Mouse (Mus musculus): ENCODE data around the gene Pfn4.
"Not testable (repeated sequence)": the region's sequence is repeated elsewhere in the genome, so short reads cannot be mapped to it uniquely, and the experiment has no call there.

Gene Pfn4

DNA sequence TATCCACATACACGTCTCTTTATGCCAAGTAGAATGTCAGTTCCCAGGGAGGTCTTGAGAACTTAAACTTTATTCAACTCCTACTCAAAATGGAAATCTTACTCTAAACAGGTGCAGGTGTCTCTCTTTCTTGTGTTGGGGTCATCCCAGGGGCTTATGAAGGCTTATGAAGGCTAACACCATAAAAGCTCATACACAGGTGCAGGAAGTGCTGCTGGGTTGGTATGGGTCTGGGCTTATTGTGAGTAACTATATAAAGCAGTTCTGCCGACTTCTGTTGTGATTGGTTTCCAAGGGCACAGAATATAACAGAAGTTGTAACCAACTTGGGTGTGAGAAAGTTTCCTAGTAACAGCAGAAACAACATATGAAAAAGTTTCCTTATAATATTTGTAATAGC, 15.6 kb downstream of the Pfn4 start:
- in situ Hi-C loops (cut with MboI, MseI) = no loop called here

- in situ Hi-C loops (cut with MboI, MseI) = not testable (repeated sequence)
Observed at GRCm38 (mm10) chr12:4788128-4788527, 19.3 kb downstream of the Pfn4 start.

DNA sequence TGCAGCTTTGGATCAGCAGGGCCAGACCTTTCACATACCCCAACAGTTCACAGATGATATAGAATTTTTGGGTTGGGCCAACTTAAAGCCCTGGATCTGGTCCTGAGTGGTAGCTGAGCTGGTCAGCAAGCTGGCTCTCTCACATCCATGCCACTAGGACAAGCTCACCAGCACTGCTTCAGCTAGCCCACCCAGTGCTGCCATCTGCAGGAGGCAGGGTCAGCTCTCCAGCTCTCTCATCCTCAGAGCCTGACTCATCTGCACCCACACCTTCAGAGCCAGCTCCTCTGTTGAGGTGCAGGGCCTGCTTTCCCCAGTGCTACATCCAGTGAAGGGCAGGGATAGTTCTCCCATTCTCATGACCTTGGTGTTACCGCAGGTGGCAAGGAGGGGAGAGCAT, 24.9 kb downstream of the Pfn4 start:
- in situ Hi-C loops (cut with MboI, MseI) = loop anchor here (10.0 kb wide), 1 partner anchor 331 kb away; no protein-coding TSS in a partner anchor

DNA sequence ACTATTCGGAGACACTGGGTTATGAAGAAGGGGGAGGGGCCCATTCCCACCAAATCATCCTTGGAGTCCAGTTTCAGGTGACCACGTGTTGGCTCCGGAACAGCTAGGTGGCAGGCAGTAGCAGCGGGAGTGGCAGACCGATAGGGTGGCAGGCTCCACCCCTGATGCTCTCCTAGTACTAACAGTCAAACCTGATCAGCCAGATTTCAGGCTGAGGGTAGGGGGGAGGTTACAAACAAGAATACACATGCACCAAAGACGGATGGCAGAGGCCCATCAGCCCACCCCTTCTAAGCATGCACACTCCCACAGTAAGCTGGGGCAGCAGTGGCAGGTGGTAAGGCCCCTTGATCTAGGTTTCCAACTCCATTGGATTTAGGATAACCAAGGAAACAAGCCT, 28.6 kb downstream of the Pfn4 start:
- in situ Hi-C loops (cut with MboI, MseI) = loop anchor here (10.0 kb wide), 1 partner anchor 327 kb away; no protein-coding TSS in a partner anchor

- in situ Hi-C loops (cut with MboI, MseI) = no loop called here
Observed at GRCm38 (mm10) chr12:4811036-4811435, 42.2 kb downstream of the Pfn4 start.

DNA sequence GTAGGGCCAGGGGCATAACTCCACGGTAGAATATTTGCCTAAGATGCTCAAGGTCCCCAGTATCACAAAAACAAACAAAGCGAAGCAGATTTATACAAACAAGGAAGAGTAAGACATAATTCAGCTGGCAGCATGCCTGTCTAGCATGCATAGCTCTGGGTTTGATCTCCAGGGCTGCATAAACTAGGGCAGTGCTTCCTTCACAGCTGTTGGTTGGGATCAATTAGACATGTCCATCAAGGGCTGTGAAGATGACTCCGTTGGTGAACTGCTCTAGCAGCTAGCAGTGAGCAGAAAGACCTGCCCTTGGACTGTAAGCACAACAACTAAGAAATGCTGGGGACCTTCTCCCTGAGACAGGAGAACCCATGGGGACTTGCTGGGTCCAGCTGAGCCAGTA, 42.9 kb downstream of the Pfn4 start:
- in situ Hi-C loops (cut with MboI, MseI) = no loop called here

- in situ Hi-C loops (cut with MboI, MseI) = no loop called here
Observed at GRCm38 (mm10) chr12:4813636-4814035, 44.8 kb downstream of the Pfn4 start.

DNA sequence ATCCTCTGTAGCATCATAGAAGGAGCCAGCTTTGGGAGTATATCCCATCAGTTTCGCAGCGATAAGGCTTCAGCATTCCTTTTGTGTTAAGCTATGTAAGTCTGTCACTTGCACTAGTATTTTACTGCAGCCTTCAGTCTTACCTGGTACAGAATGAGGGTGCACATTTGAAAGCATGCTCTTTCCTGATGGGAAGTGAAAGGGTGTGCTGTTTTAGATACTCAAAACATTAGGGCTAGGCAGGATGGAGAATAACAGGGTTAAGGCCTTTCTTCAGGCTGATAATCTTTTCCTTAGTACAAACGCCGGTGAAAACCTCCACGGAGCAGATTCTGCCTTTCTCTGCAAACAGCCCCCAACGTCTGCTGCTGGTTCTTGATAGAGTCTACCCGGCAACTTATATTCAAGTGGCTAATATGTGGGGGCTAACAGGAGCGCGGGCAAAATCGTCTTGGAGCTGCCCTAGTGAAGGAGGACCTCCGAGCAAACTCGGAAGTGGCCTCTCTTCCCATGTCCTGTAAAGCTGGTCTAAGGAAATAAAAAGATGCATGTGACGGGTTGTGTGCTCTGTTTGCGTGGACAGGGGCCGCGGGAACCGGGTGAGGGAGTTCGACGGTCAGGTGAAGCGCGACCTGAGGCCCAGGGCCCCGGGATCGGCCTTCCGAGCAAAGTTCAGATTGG, 48.0 kb downstream of the Pfn4 start:
- in situ Hi-C loops (cut with MboI, MseI) = no loop called here

DNA sequence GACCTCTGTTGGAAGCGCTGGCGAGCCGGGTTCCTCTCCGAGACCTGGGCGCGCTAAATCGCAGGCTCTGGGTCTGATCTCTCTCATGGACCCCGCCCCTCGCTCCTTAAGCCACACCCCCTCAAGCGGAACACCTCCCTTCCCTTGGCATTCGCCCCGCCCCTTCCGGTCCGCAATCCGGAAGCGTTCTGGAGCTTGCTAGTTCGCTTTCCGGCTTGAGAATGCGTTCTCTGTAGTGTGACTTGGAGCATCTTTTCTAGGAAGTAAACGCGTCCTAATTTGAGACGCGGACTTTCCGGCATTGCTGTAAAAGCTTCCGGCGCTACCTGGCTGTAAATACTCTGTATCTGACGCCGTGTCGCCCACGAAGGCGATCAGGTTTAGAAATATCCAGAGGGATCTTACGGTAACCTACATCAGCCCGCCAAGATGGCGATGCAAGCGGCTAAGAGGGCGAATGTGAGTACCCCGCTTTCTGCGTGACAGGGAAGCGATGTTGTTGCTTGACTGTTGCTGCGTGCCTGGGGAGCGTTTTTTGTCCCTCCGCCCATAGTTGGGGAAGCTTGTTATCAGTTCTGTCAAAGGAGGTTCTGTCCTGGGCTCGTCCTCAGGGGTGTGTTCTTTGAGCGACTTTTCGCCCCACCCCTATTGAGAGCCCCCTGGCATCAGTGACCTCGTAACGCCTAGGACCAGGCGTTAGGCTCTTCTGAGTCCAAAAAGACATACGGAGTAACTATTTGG, 48.7 kb downstream of the Pfn4 start, which contains the start of gene Sf3b6:
Gene Sf3b6 (plus strand): TSS at position 184 of the 741 bp plus-strand sequence.
- in situ Hi-C loops (cut with MboI, MseI) = no loop called here

- in situ Hi-C loops (cut with MboI, MseI) = no loop called here
Observed at GRCm38 (mm10) chr12:4827256-4827655, 58.4 kb downstream of the Pfn4 start.

Measured in regulatory T cell (primary cell).